Mouse (Mus musculus): Measurements from ENCODE around the gene Zbtb25.

Gene Zbtb25

DNA sequence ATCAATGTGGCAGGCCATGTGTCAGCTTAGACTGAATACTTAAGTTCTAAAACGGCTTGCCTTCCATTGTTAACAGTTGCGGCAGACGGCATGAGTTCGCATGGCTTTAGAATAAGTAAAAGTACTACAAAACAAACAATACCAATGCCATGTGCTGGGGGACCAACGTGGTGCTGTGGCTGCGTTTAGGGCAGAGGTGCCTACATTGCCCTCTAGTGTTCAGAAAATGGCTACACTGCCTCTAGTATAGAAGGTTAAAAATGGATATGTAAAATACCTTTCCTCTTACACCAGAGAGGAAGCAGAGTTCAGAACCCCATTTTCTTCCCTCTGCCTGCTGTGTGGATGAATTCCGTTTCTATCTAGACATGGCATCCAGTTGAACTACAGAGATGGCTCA, 7.2 kb upstream of the Zbtb25 start:
- DNase-seq: peak in 1 of 2 experiments; percentile 24

DNA sequence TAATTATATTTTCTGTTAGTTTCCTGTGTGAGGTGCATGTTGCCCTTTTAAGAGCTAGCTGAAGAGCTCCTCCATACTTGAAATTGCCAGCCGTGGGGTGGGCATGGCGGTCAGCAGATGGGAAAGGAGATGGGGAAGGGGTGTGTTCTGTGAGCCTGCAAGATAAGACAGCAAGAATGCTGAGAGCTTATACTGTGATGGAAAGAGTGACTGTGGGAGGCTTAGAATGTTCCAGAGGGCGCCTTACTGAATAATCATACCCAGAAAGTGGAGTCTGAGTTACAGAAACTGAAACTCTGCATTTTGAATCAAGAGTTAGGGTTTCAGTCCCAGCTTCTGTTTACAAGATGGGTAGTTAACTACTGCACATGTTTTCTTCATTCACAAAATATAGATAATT, 6.1 kb upstream of the Zbtb25 start:
- no peak for DNase-seq

DNA sequence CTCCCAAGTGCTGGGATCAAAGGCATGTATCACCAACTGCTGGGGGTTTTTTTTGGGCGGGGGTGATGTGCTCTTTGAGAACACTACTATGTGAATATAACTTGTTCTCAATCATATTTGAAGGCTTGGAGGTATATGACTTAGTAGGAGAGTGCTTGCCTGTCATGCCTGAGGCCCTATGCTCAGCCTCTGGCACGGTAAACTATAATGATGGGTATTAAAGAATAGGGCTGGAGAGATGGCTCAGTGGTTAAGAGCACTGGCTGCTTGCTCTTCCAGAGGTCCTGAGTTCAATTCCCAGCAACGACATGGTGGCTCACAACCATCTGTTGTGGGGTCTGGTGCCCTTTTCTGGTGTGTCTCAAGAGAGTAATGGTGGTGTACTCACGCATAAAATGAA, 5.5 kb upstream of the Zbtb25 start:
- no peak for DNase-seq

DNA sequence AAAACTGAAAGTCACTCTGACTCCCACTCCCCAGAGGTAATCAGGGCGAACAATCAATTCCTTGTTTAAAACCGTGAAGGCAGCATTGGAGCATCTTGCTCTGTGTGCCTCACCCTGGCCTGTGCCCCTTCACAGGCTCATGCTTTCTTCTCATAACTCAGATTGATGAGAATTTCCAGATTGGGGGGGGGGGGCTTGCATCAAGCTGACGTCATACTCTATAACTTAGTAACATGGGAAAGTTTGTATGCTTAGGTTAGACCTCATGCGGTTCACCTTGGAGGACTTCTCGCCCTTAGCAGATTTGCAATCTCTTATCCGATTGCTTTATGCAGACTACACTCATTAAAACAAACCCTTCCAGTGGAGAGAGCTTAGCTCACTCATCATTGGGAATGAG, 4.6 kb upstream of the Zbtb25 start:
- no peak for DNase-seq

DNA sequence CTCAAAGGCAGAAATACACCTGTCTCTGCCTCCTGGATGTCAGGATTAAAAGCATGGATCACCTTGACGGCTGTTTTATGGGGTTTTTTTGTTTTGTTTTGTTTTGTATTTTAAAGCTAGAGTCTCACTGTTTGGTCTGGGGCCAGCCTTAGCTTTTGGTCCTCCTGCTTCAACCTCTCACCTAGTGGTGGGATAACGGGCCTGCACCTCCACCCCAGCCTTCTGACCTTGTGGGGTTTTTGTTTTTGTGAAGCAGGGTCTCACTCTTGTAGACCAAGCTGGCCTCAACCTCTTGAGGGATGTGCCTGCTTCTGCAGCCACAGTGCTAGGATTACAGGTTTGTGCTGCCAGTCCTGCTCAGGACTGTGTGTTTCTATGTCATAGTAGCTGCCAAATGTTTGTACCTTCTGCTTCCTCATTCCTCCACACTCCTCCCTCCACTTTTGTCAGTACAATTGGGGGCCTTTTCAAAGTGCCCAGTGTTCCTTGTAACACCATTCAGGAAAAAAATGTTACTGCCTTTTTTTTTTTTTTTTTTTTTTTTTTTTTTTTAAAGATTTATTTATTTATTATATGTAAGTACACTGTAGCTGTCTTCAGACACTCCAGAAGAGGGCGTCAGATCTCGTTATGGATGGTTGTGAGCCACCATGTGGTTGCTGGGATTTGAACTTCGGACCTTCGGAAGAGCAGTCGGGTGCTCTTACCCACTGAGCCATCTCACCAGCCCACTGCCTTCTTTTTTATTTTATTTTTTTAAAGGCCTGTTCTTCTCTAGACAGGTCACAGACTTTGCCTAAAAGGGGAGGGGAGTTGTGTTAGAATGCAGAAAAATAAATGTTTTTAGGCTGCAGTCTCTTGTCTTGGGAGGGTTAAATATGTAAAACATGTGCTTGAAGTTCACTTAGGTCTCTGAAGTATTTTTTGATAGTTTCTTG, 3.7 kb upstream of the Zbtb25 start:
- DNase-seq: no peak

DNA sequence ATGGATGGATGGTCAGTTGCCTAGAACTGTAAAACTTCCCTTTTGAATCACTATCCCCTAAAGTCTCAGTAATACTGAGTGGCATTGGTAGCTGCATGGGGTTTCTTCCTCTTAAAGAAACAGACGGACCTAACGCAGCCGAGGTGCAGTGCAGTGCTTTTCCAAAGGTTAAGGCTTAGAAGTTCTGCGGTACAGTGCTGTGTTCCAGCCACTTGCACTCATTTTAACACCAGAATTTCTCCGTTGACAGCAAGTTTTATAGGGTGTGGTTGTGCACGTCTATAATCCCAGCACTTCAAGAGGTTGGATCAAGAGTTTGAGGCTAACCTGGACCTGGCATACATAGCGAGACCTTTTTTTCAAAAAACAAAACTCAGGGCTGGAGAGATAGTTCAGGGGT, 2.6 kb upstream of the Zbtb25 start:
- DNase-seq: no peak

DNA sequence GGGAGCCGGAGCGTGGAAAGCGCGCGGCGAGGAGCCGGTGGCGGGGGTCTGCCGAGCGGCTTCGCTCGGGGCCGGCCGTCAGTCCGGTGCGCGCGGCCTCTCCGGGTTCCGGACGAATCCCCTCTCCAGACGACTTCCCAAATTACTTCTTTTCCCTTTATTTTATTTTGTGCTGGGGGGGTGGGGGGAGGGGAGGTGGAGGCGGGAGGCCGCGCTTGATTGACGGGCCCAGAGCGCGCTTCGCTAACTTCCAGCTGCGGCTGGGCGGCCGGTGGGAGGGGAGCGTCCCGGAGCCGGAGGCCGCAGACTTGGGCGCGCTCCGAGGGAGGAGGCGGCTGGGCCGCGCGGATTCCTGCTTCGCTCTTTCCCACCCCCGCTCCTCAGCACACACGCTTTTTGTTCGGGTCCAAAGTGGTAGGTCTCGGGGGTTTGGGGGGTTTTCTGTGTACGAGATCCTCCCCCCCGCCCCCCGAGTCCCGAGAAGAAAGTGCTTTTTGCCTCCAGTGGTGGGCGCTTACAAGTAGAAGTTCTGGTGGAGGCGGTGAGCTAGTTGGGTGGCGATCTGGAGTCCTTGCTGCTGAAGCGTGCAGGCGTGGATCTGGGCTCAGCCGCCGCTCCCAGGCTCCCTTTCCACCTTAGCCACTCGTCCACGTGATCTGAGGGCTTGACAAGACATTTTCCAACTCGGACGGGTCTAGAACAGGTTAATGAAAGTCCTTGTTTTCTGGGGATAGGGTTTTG, 1.6 kb upstream of the Zbtb25 start:
- DNase-seq: peak; percentile 55 to 66

DNA sequence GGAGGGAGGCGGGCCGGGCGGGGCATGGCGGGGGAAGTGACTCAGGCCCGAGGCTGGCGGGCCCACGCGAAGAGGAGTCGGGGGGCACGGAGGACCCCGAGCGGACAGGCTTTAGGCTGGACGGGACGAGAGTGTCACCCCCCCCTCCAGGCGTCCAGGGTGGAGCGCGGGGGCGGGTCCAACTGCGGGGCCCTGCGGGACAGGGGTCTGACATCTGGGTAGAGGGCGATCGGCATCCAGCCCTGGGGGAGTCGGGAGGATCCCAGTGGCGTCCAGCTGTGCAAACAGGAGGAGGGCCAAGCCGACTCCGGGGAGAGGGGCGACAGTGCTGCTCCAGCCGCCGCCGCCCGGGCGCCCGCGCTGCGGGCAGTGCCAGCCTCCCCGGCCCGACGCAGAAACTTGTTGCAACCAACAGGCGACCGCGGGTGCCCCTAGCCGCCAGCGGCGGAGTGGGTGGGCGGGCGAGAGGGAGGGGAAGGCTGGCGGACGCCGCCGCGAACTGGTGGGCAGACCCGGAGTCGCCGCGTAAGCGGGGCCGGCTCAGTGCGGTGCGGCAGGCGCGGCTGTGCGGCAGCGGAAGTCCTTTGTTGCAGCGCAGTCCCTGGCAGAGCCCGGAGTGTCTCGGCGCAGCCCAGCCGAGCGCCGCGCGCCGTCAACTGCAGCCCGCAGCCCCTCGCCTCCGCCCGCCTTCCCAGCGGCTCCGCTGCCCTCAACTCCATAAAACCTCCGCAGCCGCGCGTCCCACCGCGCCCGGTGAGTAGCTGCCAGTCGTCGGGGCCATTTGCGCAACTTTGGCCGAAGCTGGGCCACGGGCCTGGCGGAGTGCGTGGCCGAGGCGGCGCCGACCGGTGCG, 802 bp upstream of the Zbtb25 start, which contains the start of gene Zbtb1:
Zbtb1 (plus strand) TSS at position 289 of the 853 bp plus-strand sequence.
- peak; percentile 70 to 71 for DNase-seq

DNA sequence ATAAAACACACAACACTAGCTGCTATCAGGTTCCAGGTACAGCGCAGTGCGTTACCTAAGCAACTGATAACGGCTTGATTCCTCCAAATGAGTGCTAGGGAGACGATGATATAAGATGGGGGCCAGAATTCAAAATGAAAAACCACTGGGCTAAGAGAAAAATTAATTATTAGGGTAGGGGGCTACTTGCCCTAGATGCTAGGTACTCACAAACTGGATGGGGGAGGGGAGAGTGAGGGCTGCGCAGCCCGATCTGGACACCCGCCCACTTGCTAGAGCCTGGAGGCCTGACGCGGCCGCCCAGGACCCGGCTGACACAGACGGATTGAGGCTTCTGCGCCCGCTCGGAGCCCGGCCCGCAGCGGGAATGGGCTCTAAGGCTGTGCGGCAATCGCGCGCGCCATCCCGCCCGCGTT, 604 bp downstream of the Zbtb25 start:
- DNase-seq: peak in 1 of 2 experiments; percentile 70

DNA sequence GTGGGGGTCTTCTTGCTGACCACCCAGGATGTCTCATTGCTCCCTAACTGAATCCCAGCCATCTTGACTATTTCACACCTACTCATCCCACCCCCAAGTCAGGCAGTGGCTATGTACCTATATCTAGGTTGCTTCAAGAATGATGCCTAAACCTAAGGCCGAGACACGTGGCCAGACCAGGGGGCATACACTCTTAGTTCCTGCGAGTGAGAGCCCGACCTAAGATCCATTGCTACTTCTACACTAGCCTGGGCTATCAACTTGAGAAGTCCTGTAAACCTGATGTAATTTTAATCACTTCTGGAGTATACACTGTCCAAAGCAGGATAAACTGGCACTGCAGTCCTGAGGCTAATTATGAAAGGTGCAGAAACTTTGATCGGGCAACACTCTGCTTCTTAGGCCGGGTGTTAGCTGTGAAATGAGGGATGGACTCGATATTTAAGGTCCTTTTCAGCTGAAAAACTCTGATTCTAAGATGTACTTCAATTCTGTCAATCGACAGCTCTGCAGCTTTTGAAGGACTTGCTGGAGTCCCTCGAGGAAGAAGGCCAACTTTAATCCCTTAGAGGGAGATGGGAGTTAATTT, 1.1 kb downstream of the Zbtb25 start:
- peak in 1 of 2 experiments; percentile 12 for DNase-seq

DNA sequence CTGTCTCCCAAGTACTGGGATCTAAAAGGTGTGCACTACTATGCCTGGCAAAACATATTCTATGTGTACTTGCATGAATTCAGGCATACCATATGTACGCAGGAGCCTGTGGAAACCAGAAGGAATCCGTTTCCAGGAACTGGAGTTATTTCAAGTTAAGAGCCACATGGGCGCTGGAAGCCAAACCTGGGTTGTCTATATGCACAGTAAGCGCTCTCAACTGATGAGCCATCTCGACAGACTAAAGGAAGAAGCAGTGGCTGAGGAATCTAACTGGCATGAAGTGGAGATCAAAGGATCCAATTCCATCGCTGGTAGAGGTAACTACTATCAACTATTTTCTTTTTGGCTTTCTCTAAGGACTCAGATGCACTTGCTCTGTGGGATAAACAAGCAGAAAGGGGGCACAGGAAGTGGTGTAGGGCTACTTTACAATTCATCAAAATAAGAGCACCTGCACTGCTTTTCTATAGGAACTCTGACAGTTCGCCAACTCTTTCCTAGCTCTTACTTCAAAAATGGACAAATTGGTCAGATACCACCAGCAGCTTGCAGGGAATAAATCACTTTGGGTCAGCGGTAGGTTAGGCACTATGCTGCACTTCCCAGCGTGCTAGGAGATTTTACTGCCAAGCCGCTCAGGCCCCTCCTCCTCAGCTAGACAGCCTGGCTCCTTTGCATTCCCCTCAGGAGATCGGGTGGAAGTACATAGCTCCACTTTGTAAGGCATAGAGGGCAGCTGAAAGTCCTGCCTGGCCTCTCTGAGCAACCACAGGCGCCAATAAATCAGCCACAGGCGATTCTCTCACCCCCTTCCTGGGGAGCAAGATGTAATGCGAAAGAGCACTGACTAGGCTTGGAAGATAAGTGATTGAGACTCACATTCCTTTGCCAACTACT, 2.1 kb downstream of the Zbtb25 start:
- peak; percentile 26 to 38 for DNase-seq

DNA sequence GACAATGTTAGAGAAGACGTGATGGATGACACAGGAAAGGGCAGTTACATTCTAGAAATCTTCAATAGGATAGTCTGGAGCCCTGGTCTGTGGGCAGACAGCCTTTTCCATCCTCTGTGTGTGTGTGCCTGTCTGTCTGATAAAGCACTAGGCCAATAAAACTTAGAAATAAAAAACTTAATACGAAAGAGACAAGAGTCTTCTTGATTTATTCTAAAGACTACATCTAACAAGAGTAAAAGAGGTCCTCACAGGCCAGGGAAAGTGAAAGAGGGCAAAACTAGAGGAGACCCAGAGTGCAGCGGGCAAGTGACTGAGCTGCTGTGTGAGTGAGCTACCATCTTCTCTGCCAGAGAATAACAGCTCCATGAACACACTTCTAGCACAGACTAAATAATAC, 3.1 kb downstream of the Zbtb25 start:
- DNase-seq: no peak

DNA sequence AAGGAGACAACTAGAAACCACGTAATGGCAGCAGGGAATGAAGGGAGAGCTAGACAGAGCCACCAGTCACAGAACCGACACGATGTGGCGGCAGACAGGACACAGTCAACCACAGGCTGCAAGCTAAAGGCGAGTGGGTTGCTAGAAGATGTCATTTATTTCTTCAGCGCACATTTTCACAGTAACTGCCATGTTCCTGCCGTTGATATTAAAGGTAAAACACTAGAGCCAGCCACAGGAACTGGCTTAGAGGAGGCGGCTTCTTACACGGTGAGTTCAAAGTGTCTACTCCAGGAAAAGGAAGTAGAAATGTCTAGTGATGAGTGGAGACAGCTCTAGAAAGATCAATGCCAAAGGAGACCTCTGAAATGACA, 7.1 kb downstream of the Zbtb25 start:
- DNase-seq: no peak

DNA sequence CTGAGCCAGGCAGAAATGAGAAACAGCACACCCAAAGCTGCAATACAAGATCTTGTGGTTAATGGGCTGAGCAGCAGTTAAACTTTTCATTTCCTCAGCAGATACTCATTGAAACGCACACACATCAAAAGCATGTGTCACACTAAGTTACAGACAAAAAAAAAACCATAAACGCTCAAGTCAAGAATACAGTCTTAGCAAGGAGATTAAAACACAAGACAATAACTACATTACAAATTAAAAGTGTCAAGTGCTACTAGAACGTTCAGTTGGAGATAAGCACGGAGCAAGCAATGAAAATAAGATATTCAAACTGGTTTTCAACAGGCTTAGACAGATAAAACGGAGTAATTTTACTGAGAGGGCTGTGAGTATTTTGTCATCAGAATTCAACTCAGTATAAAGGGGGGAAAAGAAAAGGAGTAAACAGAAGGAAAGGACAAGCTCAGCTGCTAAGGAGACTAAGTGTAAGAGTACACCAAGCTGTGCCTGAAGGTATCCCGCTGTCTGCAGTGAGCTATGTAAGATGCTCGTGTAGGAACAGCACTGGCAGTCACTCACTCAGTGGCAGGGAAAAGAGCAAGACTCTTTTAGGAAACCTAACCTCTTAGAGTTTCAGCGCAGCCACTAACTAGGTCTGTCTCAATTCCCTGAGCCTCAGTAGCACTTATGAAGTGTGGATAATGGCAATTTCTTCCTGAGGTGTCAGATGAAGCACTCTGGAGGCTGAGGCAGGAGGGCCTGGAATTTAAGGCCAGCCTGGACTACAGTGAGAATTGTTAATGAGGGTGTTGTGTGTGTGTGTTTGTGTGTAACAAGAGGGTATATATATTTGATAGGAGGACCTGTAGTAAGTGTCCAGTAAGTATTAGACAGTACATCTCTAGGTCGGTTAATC, 7.7 kb downstream of the Zbtb25 start:
- DNase-seq: no peak

DNA sequence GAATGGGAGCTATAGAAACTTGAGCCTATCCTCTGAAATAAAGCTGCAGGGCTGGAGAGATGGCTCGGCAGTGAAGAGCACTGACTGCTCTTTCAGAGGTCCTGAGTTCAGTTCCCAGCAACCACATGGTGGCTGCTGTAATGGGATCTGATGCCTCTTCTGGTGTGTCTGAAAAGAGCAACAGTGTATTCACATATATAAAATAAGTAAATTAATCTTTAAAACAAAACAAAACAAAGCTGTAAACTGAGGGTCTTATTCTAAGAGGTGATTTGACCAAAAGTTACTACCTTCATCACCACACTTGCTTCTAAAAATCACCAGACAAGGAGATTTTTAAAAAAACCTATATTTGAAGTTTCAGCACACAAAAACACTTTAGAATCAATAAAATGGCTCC, 8.5 kb downstream of the Zbtb25 start:
- no peak for DNase-seq

DNA sequence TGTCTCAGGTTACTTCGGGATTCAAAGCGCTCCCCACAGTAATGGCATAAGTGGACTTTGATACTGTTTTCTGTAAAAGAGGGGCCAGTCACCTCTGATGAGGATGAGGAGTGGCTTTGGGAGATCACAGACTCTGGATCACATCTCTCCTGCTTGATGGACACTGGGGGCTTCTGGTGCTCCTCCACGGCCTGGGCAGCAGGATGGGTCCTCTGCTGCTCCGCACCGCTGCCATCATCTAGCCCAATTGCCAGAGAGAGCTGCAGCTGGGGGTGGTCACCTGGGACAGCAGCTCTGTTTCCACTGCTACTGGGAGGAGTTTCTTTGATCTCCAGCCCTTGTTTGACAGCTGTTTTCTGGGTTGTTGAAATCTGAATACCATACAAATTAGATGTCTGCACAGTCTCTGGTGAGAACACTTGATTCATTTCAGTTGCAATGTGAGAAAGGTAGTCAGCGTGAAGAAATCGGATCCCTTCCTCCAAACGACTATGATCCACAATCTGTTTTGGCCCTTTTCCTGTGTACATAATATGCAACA, 19.7 kb downstream of the Zbtb25 start:
- no peak for DNase-seq

DNA sequence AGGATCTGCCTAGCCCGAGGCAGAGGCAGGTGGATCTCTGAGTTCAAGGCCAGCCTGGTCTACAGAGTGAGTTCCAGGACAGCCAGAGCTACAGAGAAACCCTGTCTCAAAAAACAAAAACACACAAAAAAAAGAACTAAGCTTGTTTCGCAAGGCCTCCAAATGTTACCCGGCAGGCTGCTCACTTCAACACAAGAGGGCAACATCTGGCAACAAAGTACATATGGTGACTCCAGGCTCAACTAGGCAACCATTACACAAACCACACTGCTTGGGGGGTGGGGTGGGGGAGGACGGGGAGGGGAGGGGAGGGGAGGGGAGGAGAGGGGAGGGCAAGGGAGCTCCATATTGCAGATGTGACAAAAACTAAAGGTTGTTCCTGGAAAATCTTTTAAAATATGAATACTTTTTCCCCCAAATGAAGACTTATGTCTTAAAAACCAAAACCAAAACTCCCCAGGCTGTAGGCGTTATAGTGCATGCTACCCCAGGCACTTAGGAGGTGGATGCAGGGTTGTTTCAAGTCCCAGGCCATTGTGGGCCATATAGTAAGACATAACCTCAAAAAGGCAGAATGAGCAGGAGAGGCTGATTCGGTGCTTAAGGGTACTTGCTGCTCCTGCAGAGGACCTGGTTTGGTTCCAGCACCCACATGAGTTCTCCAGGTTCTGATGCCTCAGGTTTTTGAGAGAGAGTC, 23.5 kb downstream of the Zbtb25 start:
- no peak for DNase-seq

DNA sequence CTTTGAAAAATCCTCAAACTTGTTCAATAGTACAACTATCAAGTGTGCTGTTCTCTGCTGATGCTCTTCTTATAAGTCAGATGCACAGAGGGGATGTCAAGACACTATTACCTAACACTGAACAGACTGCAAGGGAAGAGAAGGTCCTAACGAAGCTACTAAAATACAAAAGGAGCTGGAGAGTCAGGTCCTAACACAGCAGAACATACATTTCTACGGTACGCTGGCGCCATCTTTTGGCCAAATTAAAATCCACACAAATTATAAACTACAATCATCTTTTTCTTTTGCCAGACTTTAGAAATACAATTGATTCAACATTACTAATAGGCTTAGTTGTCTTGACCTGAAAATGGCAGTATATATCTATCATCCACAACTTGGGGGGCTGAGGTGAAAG, 28.3 kb downstream of the Zbtb25 start:
- peak; percentile 44 to 75 for DNase-seq
